Mouse (Mus musculus) urinary bladder, postnatal 10 days (tissue): Measurements from ENCODE around the gene Rab37.

ENCODE experiments used
- DNase-seq: peaks from one replicate; pipeline ENCODE4 v3.0.0; 2022; ENCODE audit warnings: low spot score

The Rab37 gene

GRCm38 (mm10) chr11:115197558-115197957 lies 106.3 kb downstream of the Rab37 start:
- DNase-seq, result no peak

- DNase-seq, result no peak
These were observed 107.7 kb downstream of the Rab37 start for GRCm38 (mm10) chr11:115198932-115199384.

- no peak for DNase-seq
These were observed 109.3 kb downstream of the Rab37 start for GRCm38 (mm10) chr11:115200520-115200919.

- DNase-seq, result peak; percentile 54
These were observed 111.1 kb downstream of the Rab37 start for GRCm38 (mm10) chr11:115202316-115202715.

- no peak for DNase-seq
These were observed 111.5 kb downstream of the Rab37 start for GRCm38 (mm10) chr11:115202756-115203155.

GRCm38 (mm10) chr11:115208126-115208525 lies 116.9 kb downstream of the Rab37 start:
- DNase-seq, result no peak

- DNase-seq, result no peak
These were observed 117.8 kb downstream of the Rab37 start for GRCm38 (mm10) chr11:115208776-115209732.

GRCm38 (mm10) chr11:115209958-115210357 lies 118.7 kb downstream of the Rab37 start:
- DNase-seq, result no peak
